ENCODE assay signal across 9 mouse cellular contexts in the genomic region with DNA sequence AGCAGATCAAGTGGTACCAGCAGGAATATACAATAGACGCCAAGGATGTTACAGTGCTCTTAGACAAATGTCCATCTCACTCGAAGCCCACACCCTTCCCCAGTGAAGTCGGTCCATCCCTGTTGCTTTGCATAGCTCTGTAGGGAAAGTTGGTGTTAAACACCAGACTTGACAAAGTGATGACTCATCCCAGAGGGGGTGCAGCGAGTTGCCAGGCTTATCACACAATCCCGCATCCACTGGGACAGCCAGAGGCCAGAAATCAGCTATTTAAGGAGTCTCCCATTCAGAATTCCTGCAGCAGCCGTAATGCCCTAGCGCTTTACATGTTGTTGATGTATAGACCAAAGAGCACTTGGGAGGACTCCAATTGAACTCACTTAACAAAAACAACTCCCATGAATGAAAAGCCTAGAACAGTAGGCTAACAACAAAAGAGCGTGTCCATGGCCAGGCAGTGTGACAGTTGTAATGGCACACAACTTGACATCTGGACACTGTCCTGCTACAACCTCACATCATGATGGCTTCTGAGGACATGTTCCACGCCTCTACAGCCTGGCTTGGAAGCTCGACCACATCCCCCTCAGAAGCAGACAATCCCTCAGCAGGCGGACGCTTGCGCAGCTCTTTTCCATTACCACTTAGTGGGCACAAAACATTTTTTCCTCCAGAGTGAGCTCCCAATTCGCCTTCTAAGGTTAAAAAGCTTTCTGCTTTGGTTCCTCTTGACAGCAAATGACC. TPM values are rescaled to one million over a fixed set of nuclear protein-coding genes. Genes with fewer than 3 reads are reported as not detected.
DNase-seq lines count a peak whose midpoint lies in the region; ATAC-seq and TF ChIP-seq lines count a peak whose summit lies in the region.
"Had no signal": no experiment of that assay in that cellular context is flagged by ENCODE, and none has a peak within 500 bp of the region (broad histone marks: within the 10 kb centered on the region; RNA-seq: fewer than 3 reads in every experiment).

No protein-coding gene starts in this region.

- H3K4me1 ChIP-seq in heart, adult 2 months (ENCODE audit: control insufficient read depth, insufficient read depth, low read length) = peaks cover 8% of the 10 kb centered on the region
- H3K4me1 ChIP-seq in forebrain, embryonic 10.5 days = peaks cover 64% of the 10 kb centered on the region
- peaks cover 46% of the 10 kb centered on the region for H3K4me1 ChIP-seq in limb, embryonic 13.5 days

- no peak for ATAC-seq in limb, embryonic 13.5 days (ENCODE audit: low FRiP score, low read depth)

- WGBS in heart, adult 2 months = 60% methylated on average over 14 of the region's 14 CpGs
- WGBS in forebrain, embryonic 10.5 days = 85% methylated on average over 14 of the region's 14 CpGs
- WGBS in limb, embryonic 13.5 days = 80% methylated on average over 14 of the region's 14 CpGs

- peak overlapping the region; percentile 16; the same call in 1 of the 2 replicates for H3K9ac ChIP-seq in heart, adult 2 months (ENCODE audit: low read depth, low read length)
- H3K9ac ChIP-seq in limb, embryonic 13.5 days = no peak overlapping the region
- H3K9ac ChIP-seq: liver, embryonic 13.5 days had no signal

- H3K79me2 ChIP-seq in heart, adult 2 months (replicated peaks; ENCODE audit: control insufficient read depth, insufficient read depth, low read length) = no peaks in the 10 kb centered on the region

- 0 out of 2 replicates have a peak overlapping the region, but pooled peaks have one; percentile 7 for H3K4me3 ChIP-seq in heart, adult 2 months
- peak overlapping the region; percentile 89 for H3K4me3 ChIP-seq in forebrain, embryonic 10.5 days
- H3K4me3 ChIP-seq in limb, embryonic 13.5 days = 0 out of 2 replicates have a peak overlapping the region, but pooled peaks have one; percentile 81
- H3K4me3 ChIP-seq: liver, embryonic 13.5 days had no signal

- H3K4me2 ChIP-seq in limb, embryonic 13.5 days (replicated peaks) = peak overlapping the region; percentile 67
- H3K4me2 ChIP-seq: liver, embryonic 13.5 days had no signal

- H3K9me3 ChIP-seq in forebrain, embryonic 10.5 days = no peaks in the 10 kb centered on the region
- H3K9me3 ChIP-seq in limb, embryonic 13.5 days = no peaks in the 10 kb centered on the region
- H3K9me3 ChIP-seq: liver, embryonic 13.5 days had no signal

- no peaks in the 10 kb centered on the region; the same call in 1 of the 2 replicates for H3K36me3 ChIP-seq in heart, adult 2 months (ENCODE audit: control insufficient read depth, insufficient read depth, low read length)
- H3K36me3 ChIP-seq in forebrain, embryonic 10.5 days (replicated peaks) = peaks cover 17% of the 10 kb centered on the region
- H3K36me3 ChIP-seq in limb, embryonic 13.5 days = peaks cover 3% of the 10 kb centered on the region; the same call in 1 of the 2 replicates
- H3K36me3 ChIP-seq: liver, embryonic 13.5 days had no signal

- no peak for TF ChIP-seq CTCF in heart, adult 2 months (IDR thresholded peaks at IDR 0.05)

- no peak for DNase-seq in heart, adult 2 months
- no peak for DNase-seq in heart, postnatal 25 days (ENCODE audit: low spot score)
- DNase-seq in ES-CJ7 (ENCODE audit: low read depth, low spot score) = peak; percentile 52
- no peak for DNase-seq in forebrain, embryonic 10.5 days (ENCODE audit: extremely low spot score, low spot score)
- no peak for DNase-seq in cerebellum, adult 18-20 months
- no peak for DNase-seq in layer of hippocampus, postnatal 25 days (ENCODE audit: extremely low spot score in 1 of 2, low spot score in 1 of 2)
- no peak for DNase-seq in kidney, postnatal 4 days
- DNase-seq: liver, embryonic 13.5 days had no signal

- H3K27me3 ChIP-seq in heart, adult 2 months (ENCODE audit: control insufficient read depth, insufficient read depth, low read length) = no peaks in the 10 kb centered on the region
- peaks cover 17% of the 10 kb centered on the region for H3K27me3 ChIP-seq in forebrain, embryonic 10.5 days (ENCODE audit: poor library complexity, severe bottlenecking)
- H3K27me3 ChIP-seq in limb, embryonic 13.5 days = peaks cover 5% of the 10 kb centered on the region; the same call in 1 of the 2 replicates

- no peak for TF ChIP-seq POLR2A in heart, adult 2 months (IDR thresholded peaks at IDR 0.05; ENCODE audit: insufficient read depth, low read depth, low read length)

- peak overlapping the region; percentile 0; the same call in 1 of the 2 replicates for H3K27ac ChIP-seq in heart, adult 2 months
- 0 out of 2 replicates have a peak overlapping the region, but pooled peaks have one; percentile 25 for H3K27ac ChIP-seq in forebrain, embryonic 10.5 days
- H3K27ac ChIP-seq in limb, embryonic 13.5 days = no peak overlapping the region
- H3K27ac ChIP-seq: liver, embryonic 13.5 days had no signal

- TF ChIP-seq EP300 in heart, adult 2 months (IDR thresholded peaks at IDR 0.05; ENCODE audit: insufficient read depth, low read depth, low read length) = no peak

- intact Hi-C loops in heart, adult 2 months (cut with DNase I) = loop anchor here (5.0 kb wide), 1 partner anchor 36 kb away; no protein-coding TSS in a partner anchor
- intact Hi-C loops in heart, postnatal 25 days (cut with DNase I) = loop anchor here (5.0 kb wide), 1 partner anchor 36 kb away; no protein-coding TSS in a partner anchor

RNA-seq across cellular contexts. Expression of a gene that starts 2.6 kb away (rescaled TPM):
- total RNA-seq in heart, adult 2 months (2021) = 10 to 100 TPM; 29.6 to 30.1 TPM
- polyA plus RNA-seq in heart, adult 2 months (2012; rRNA removed) = 5.5 and 11.4 TPM in 2 replicates
- 10 to 100 TPM; 27.7 to 30.4 TPM for total RNA-seq in heart, postnatal 25 days (2021)
- polyA plus RNA-seq in forebrain, embryonic 10.5 days (2016; fragmentation: Nextera tagmentation; extraction: Ambion mirVana) = 77.5 and 82.0 TPM in 2 replicates
- 104 and 106 TPM in 2 replicates for polyA plus RNA-seq in limb, embryonic 13.5 days (2015; fragmentation: Nextera tagmentation; extraction: Ambion mirVana)
- 10 to 100 TPM; 12.5 to 17.6 TPM for total RNA-seq in layer of hippocampus, postnatal 25 days (2021)

Comparison
In these comparisons a context has a peak if more than half of its experiments do, and no peak if none do; other contexts are left out.
1. H3K4me3 ChIP-seq: peak in every context shown above with its lines; median percentile 89 in forebrain, embryonic 10.5 days; 81 in limb, embryonic 13.5 days; 7 in heart, adult 2 months.